Mouse (Mus musculus) lung, embryonic 14.5 days (tissue): ENCODE results near the gene BC035044. TPM values are rescaled to one million over a fixed set of nuclear protein-coding genes. Genes with fewer than 3 reads are reported as not detected.
"Not testable (repeated sequence)": the region's sequence is repeated elsewhere in the genome, so short reads cannot be mapped to it uniquely, and the experiment has no call there.

Experiments
- ATAC-seq: fragments of 200-750 bp; cut with Nextera tagmentation; 2 replicates; pipeline ENCODE4 v1.8.0; 2017; ENCODE audit warnings: mild to moderate bottlenecking, moderate TSS enrichment, moderate library complexity; ENCODE audit not compliant: insufficient read depth
- DNase-seq: peaks from one replicate; pipeline ENCODE4 v3.0.0-alpha.2; 2015
- H3K27ac ChIP-seq: fragments of 300-500 bp; sonication (generic); 2 replicates; pipeline ENCODE4 v1.5.1; 2014; ENCODE audit warnings: low read depth, mild to moderate bottlenecking, moderate library complexity
- H3K27me3 ChIP-seq: fragments of 300-500 bp; sonication (generic); 2 replicates; pipeline ENCODE4 v1.6.1; 2014; ENCODE audit warnings: low read length, control low read depth; ENCODE audit not compliant: insufficient read depth
- H3K36me3 ChIP-seq: fragments of 300-500 bp; sonication (generic); 2 replicates; pipeline ENCODE4 v1.6.1; 2014; ENCODE audit warnings: control low read depth; ENCODE audit not compliant: insufficient read depth
- H3K4me1 ChIP-seq: fragments of 300-500 bp; sonication (generic); 2 replicates; pipeline ENCODE4 v1.6.1; 2014; ENCODE audit warnings: antibody characterized with exemption, control low read depth; ENCODE audit not compliant: insufficient read depth
- H3K4me2 ChIP-seq: fragments of 300-500 bp; sonication (generic); 2 replicates; pipeline ENCODE4 v1.6.1; 2014; ENCODE audit warnings: mild to moderate bottlenecking
- H3K4me3 ChIP-seq: fragments of 300-500 bp; sonication (generic); 2 replicates; pipeline ENCODE4 v1.5.1; 2014; ENCODE audit warnings: low read depth, low read length
- H3K9ac ChIP-seq: fragments of 300-500 bp; sonication (generic); 2 replicates; pipeline ENCODE4 v1.6.1; 2014
- H3K9me3 ChIP-seq: fragments of 300-500 bp; sonication (generic); 2 replicates; pipeline ENCODE4 v1.6.1; 2016; ENCODE audit warnings: low read depth, low read length, control low read depth
- CTCF ChIP-seq: IDR thresholded peaks from 2 replicates; pipeline ENCODE4 v1.5.1; 2016; ENCODE audit warnings: antibody characterized with exemption, low read depth
- WGBS: fragments of 180-500 bp; shearing (Covaris S2); extraction: QIAGEN DNeasy Blood & Tissue Kit; methylation state at CpG from one replicate; pipeline ENCODE4 v1.1.7; 2014; 5-methylcytosine and 5-hydroxymethylcytosine counted together
- polyA plus RNA-seq: library from polyadenylated mRNA; unstranded; fragments of >200 nt; fragmentation: Nextera tagmentation; extraction: Ambion mirVana; gene quantifications from 2 replicates; pipeline ENCODE4 v1.2.1, GENCODE M21; 2014

BC035044 gene
- polyA plus RNA-seq, 1 experiment from 2014 or later: 1.2 TPM

- Histone ChIP-seq H3K27me3 (no peaks in the 10 kb centered on the region), H3K4me2 (peak overlapping the region; percentile 78), H3K4me1 (no peaks in the 10 kb centered on the region), H3K9me3 (no peaks in the 10 kb centered on the region), H3K27ac (peak overlapping the region; percentile 99), H3K9ac (peak overlapping the region; percentile 85), H3K4me3 (peak overlapping the region; percentile 80), H3K36me3 (no peaks in the 10 kb centered on the region)
- WGBS: under 1% methylated on average over 44 of the region's 44 CpGs
- peak; percentile 99 for DNase-seq
- peak; percentile 67 for ATAC-seq
- no peak; the same call in 1 of the 2 replicates for TF ChIP-seq CTCF
Observed at GRCm38 (mm10) chr6:128842945-128843478, 47.9 kb downstream of the BC035044 start.

- DNase-seq: peak; percentile 61
- H3K9ac ChIP-seq: peak overlapping the region; percentile 75
- no peak for ATAC-seq
Observed at GRCm38 (mm10) chr6:128842356-128842944, 48.5 kb downstream of the BC035044 start.

GRCm38 (mm10) chr6:128841327-128842089 is 49.4 kb downstream of the BC035044 start:
- DNase-seq: no peak
- H3K27ac ChIP-seq: peak overlapping the region; percentile 99

More at GRCm38 (mm10) chr6:128842356-128842944, 48.5 kb downstream of the BC035044 start:
- peak overlapping the region; percentile 99 for H3K27ac ChIP-seq
- H3K27me3 ChIP-seq: no peaks in the 10 kb centered on the region
- TF ChIP-seq CTCF: no peak
- no peaks in the 10 kb centered on the region for H3K9me3 ChIP-seq
- H3K36me3 ChIP-seq: no peaks in the 10 kb centered on the region
- under 1% methylated on average over 20 of the region's 20 CpGs for WGBS
- peak overlapping the region; percentile 78 for H3K4me2 ChIP-seq
- H3K4me3 ChIP-seq: peak overlapping the region; percentile 80
- no peaks in the 10 kb centered on the region for H3K4me1 ChIP-seq

DNA sequence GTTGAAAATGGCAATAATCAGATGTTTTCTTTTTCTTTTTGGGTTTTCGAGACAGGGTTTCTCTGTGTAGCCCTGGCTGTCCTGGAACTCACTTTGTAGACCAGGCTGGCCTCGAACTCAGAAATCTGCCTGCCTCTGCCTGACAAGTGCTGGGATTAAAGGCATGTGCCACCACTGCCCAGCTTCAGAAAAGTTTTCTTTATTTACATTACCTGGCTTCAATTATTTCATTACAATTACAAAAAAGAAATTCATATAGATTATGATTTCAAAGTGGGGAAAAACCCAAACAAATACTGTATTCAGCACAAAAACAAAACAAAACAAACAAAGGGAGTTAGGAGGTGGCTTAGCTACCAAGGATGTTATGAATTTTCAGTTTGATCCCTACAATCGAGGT is 50.3 kb downstream of the BC035044 start:
- not testable (repeated sequence) for H3K4me2 ChIP-seq, H3K27me3 ChIP-seq, H3K9me3 ChIP-seq, H3K27ac ChIP-seq, H3K4me1 ChIP-seq, H3K36me3 ChIP-seq, ATAC-seq, H3K4me3 ChIP-seq, DNase-seq, H3K9ac ChIP-seq
- 83% methylated on average over 3 of the region's 3 CpGs for WGBS

More at GRCm38 (mm10) chr6:128841327-128842089, 49.4 kb downstream of the BC035044 start:
- H3K4me2 ChIP-seq: peak overlapping the region; percentile 78
- no peaks in the 10 kb centered on the region for H3K9me3 ChIP-seq
- H3K9ac ChIP-seq: peak overlapping the region; percentile 75
- no peak for TF ChIP-seq CTCF
- H3K4me1 ChIP-seq: no peaks in the 10 kb centered on the region
- H3K4me3 ChIP-seq: peak overlapping the region; percentile 80
- no peak for ATAC-seq
- no peaks in the 10 kb centered on the region for H3K27me3 ChIP-seq
- H3K36me3 ChIP-seq: no peaks in the 10 kb centered on the region
- 37% methylated on average over 4 of the region's 4 CpGs for WGBS

DNA sequence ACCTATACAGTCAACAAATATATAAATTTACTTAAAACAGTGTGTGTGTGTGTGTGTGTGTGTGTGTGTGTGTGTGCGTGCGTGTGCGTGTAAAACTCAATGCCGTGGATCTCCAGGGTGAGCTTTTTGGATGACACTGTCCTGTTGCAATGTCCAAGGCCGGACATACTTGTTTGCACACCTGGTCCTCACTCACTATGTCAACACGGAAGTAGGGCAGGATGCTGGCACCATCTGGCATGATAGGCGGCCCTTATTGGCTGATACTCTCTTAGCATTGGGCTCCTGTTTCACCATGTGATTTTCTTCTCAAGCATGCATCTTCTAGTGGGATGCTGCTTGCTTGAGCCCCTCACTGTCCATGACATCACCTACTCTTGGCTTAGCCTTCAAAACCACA is 51.0 kb downstream of the BC035044 start:
- Histone ChIP-seq H3K9ac (no peak overlapping the region), H3K4me2 (peak overlapping the region; percentile 74), H3K27ac (no peak overlapping the region), H3K4me1 (no peaks in the 10 kb centered on the region), H3K27me3 (no peaks in the 10 kb centered on the region), H3K4me3 (peak overlapping the region; percentile 68), H3K9me3 (no peaks in the 10 kb centered on the region), H3K36me3 (no peaks in the 10 kb centered on the region)
- TF ChIP-seq CTCF: no peak
- DNase-seq (no peak), ATAC-seq (no peak)
- 56% methylated on average over 7 of the region's 7 CpGs for WGBS

DNA sequence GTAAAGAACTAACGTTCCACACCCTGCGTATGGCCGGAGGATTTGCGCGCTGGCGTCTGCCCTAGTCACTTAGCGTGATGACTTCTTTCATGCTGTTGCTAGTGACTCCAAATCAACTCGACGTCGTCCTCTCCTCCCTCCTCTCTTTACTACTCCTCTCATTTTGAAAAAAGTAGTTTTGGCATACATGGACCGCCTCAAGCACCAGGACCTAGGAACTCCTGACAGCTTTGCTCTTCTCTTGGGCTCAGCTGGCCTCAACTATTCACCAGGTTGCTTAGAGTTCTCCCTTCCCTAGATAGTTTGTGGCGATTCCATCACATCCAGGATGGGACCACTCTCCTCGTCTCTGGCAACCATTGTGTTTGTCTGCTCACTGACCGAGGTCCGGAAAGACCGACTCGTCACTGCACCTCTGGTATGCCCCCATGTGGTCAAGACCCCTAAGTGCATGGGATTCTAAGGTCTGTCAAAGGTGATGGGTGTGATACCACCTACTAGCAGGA is 51.6 kb downstream of the BC035044 start:
- Histone ChIP-seq H3K4me2 (peak overlapping the region; percentile 74), H3K4me1 (no peaks in the 10 kb centered on the region), H3K9ac (peak overlapping the region; percentile 95), H3K27me3 (no peaks in the 10 kb centered on the region), H3K9me3 (no peaks in the 10 kb centered on the region), H3K4me3 (peak overlapping the region; percentile 68), H3K36me3 (no peaks in the 10 kb centered on the region), H3K27ac (peak overlapping the region; percentile 99)
- ATAC-seq (peak; percentile 15), DNase-seq (peak; percentile 93)
- WGBS: under 1% methylated on average over 17 of the region's 17 CpGs
- TF ChIP-seq CTCF: peak; percentile 90
